Comparison of ENCODE assay signal across 23 mouse cellular contexts in genomic region chr12:32901005-32901404, GRCm38 (mm10).
"Had no signal": no experiment of that assay in that cellular context is flagged by ENCODE, and none has a peak within 500 bp of the region (broad histone marks: within the 10 kb centered on the region; RNA-seq: fewer than 3 reads in every experiment).

No protein-coding gene starts in this region.

- H3K4me3 ChIP-seq: layer of hippocampus, adult 2 months; limb, embryonic 10.5 days; limb, embryonic 13.5 days; liver, embryonic 12.5 days; liver, embryonic 15.5 days; lung, embryonic 15.5 days; midbrain, embryonic 12.5 days; midbrain, embryonic 15.5 days; neural tube, embryonic 12.5 days; neural tube, embryonic 15.5 days had no signal

- ATAC-seq: liver, embryonic 12.5 days; midbrain, embryonic 15.5 days had no signal

- DNase-seq: kidney, adult 2 months; kidney, postnatal 25 days; layer of hippocampus, adult 9-11 months; liver; lung, adult 18-20 months; lung, postnatal 10 days; lung, postnatal 36 days; right cerebral cortex, adult 18-20 months; right cerebral cortex, postnatal 14 days; right cerebral cortex, postnatal 4 days; thymus, postnatal 4 days had no signal

- H3K27me3 ChIP-seq: limb, embryonic 13.5 days; liver, embryonic 12.5 days; liver, embryonic 15.5 days; lung, embryonic 15.5 days; midbrain, embryonic 15.5 days; neural tube, embryonic 12.5 days; neural tube, embryonic 15.5 days had no signal

- H3K9ac ChIP-seq: limb, embryonic 13.5 days; liver, embryonic 12.5 days; liver, embryonic 15.5 days; lung, embryonic 15.5 days; midbrain, embryonic 12.5 days; midbrain, embryonic 15.5 days; neural tube, embryonic 12.5 days; neural tube, embryonic 15.5 days had no signal

- H3K36me3 ChIP-seq: limb, embryonic 10.5 days; limb, embryonic 13.5 days; liver, embryonic 12.5 days; liver, embryonic 15.5 days; lung, embryonic 15.5 days; midbrain, embryonic 12.5 days; midbrain, embryonic 15.5 days; neural tube, embryonic 12.5 days; neural tube, embryonic 15.5 days had no signal

- H3K9me3 ChIP-seq: limb, embryonic 10.5 days; limb, embryonic 13.5 days; liver, embryonic 12.5 days; liver, embryonic 15.5 days; lung, embryonic 15.5 days; midbrain, embryonic 12.5 days; midbrain, embryonic 15.5 days; neural tube, embryonic 12.5 days; neural tube, embryonic 15.5 days had no signal

- H3K27ac ChIP-seq: kidney, postnatal 0 days; layer of hippocampus, adult 2 months; limb, embryonic 10.5 days; limb, embryonic 13.5 days; liver, embryonic 12.5 days; liver, embryonic 15.5 days; lung, embryonic 15.5 days; midbrain, embryonic 12.5 days; midbrain, embryonic 15.5 days; neural tube, embryonic 12.5 days; neural tube, embryonic 15.5 days; stomach, postnatal 0 days had no signal

- H3K4me2 ChIP-seq: limb, embryonic 13.5 days; liver, embryonic 12.5 days; liver, embryonic 15.5 days; lung, embryonic 15.5 days; midbrain, embryonic 12.5 days; midbrain, embryonic 15.5 days; neural tube, embryonic 12.5 days; neural tube, embryonic 15.5 days had no signal

- H3K4me1 ChIP-seq: limb, embryonic 10.5 days; limb, embryonic 13.5 days; liver, embryonic 12.5 days; liver, embryonic 15.5 days; lung, embryonic 15.5 days; midbrain, embryonic 12.5 days; neural tube, embryonic 12.5 days had no signal
